Mouse (Mus musculus) central nervous system, embryonic 18 days (tissue): ENCODE results near the gene Knop1. TPM values are rescaled to one million over a fixed set of nuclear protein-coding genes. Genes with fewer than 3 reads are reported as not detected.

Source experiments
- polyA plus RNA-seq: library from polyadenylated mRNA; depleted of rRNA; stranded (reverse); fragments of >200 nt; gene quantifications from 2 replicates; pipeline ENCODE4 v1.2.3, GENCODE M21; 2012; rRNA removed

Knop1 gene
- 24.7 and 26.1 TPM in 2 replicates for polyA plus RNA-seq

GRCm38 (mm10) chr7:118855877-118856304 is at the start of gene Knop1:
Gene Knop1 (minus strand): TSS chr7:118856254.

DNA sequence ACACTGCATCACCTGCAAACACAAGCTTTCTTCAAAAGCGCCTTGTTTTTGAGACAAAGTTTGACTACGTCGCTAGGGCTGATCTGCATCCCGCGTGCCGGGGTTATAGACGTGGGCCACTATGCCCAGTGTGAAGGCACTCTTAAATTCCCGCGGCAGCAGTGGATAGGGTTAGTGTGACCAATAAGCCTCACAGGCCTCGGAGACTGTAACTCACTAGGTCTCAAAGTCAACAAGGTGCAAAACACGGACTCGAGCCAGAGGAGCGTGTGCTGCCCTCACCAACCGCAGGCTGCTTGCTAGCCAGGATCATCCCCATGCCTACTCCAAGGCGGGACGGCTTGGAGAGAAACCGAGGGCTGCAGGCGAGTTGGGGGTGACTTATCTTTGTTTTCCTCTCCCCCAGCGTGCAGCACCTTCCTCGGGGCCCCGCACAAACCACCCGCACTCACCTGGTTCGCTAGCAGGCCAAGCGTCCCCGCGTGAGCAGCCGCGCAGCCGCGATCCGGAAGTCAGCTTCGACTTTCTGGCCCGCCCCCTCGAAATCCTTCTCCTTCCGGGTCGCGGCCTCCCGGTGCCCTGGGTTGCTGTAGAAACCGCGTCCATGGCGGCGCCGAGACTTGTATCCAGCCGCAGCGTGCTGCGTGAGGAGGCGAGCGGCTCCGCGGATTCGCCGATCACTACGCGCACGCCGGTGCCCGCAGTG is 730 bp downstream of the Knop1 start, which contains the start of gene Iqck:
Gene Iqck (plus strand): TSS at position 582 of the 706 bp plus-strand sequence.

Other genes starting within 250 kb of the Knop1 start
- 206 and 223 TPM in 2 replicates for gene Gde1, start 150.5 kb downstream of the Knop1 start, polyA plus RNA-seq
- 41.6 and 46.0 TPM in 2 replicates for gene Ccp110, start 143.7 kb downstream of the Knop1 start, polyA plus RNA-seq
- gene Vps35l, start 116.0 kb downstream of the Knop1 start, polyA plus RNA-seq = 77.2 and 82.6 TPM in 2 replicates
- gene Iqck, start 502 bp downstream of the Knop1 start, polyA plus RNA-seq = 5.6 and 6.9 TPM in 2 replicates
- 17.5 and 19.8 TPM in 2 replicates for gene Gprc5b, start 139.0 kb upstream of the Knop1 start, polyA plus RNA-seq